Mouse (Mus musculus): ENCODE measurements around the gene Olfr1431. TPM values are rescaled to one million over a fixed set of nuclear protein-coding genes. Genes with fewer than 3 reads are reported as not detected.
"Not testable (repeated sequence)": the region's sequence is repeated elsewhere in the genome, so short reads cannot be mapped to it uniquely, and the experiment has no call there.

Gene Olfr1431
- polyA plus RNA-seq (2016; fragmentation: Nextera tagmentation; extraction: Ambion mirVana) = not detected in 2 replicates

GRCm38 (mm10) chr19:12200334-12200733 lies at the start of gene Olfr1431:
TSS of gene Olfr1431 (plus strand) at chr19:12200634.
- 66% methylated on average over 1 of the region's 1 CpGs for WGBS (ENCODE audit: insufficient replicate concordance)

GRCm38 (mm10) chr19:12170062-12170599 lies 30.3 kb upstream of the Olfr1431 start, which contains the start of gene Olfr1555-ps1:
TSS of gene Olfr1555-ps1 (minus strand) at chr19:12170112.
- not testable (repeated sequence) for ATAC-seq; H3K4me3 ChIP-seq; H3K9ac ChIP-seq; H3K4me2 ChIP-seq; H3K27ac ChIP-seq; H3K9me3 ChIP-seq (replicated peaks); H3K36me3 ChIP-seq; H3K27me3 ChIP-seq (replicated peaks); H3K4me1 ChIP-seq
- 25% methylated on average over 1 of the region's 1 CpGs for WGBS (ENCODE audit: insufficient replicate concordance)

More at GRCm38 (mm10) chr19:12200334-12200733, at the start of gene Olfr1431:
- Histone ChIP-seq H3K36me3 (no peaks in the 10 kb centered on the region), H3K4me1 (no peaks in the 10 kb centered on the region), H3K4me3 (no peak within 1 kb of the TSS), H3K9ac (no peak within 1 kb of the TSS), H3K27ac (no peak within 1 kb of the TSS), H3K9me3 (replicated peaks) (no peaks in the 10 kb centered on the region), H3K27me3 (replicated peaks) (no peaks in the 10 kb centered on the region), H3K4me2 (no peak within 1 kb of the TSS)
- ATAC-seq = no peak

- ATAC-seq; H3K27me3 ChIP-seq (replicated peaks); H3K9ac ChIP-seq; H3K4me1 ChIP-seq; H3K4me3 ChIP-seq; H3K9me3 ChIP-seq (replicated peaks); H3K4me2 ChIP-seq; H3K27ac ChIP-seq; H3K36me3 ChIP-seq: not testable (repeated sequence)
- 61% methylated on average over 5 of the region's 5 CpGs for WGBS (ENCODE audit: insufficient replicate concordance)
These were observed 25.0 kb upstream of the Olfr1431 start for GRCm38 (mm10) chr19:12175431-12175830.

GRCm38 (mm10) chr19:12199076-12199475 lies 1.4 kb upstream of the Olfr1431 start:
- not testable (repeated sequence) for H3K9me3 ChIP-seq (replicated peaks); ATAC-seq; H3K9ac ChIP-seq; H3K27me3 ChIP-seq (replicated peaks); H3K4me2 ChIP-seq; H3K27ac ChIP-seq; H3K4me1 ChIP-seq; H3K4me3 ChIP-seq; H3K36me3 ChIP-seq
- WGBS (ENCODE audit: insufficient replicate concordance) = 70% methylated on average over 4 of the region's 4 CpGs

- not testable (repeated sequence) for H3K27ac ChIP-seq; H3K27me3 ChIP-seq (replicated peaks); ATAC-seq; H3K4me1 ChIP-seq; H3K9me3 ChIP-seq (replicated peaks); H3K9ac ChIP-seq; H3K4me2 ChIP-seq; H3K4me3 ChIP-seq; H3K36me3 ChIP-seq
These were observed 32.1 kb downstream of the Olfr1431 start, which contains the start of gene Olfr1432 for GRCm38 (mm10) chr19:12232496-12232895. TSS of gene Olfr1432 (minus strand) at chr19:12232596.

- no peaks in the 10 kb centered on the region for H3K9me3 ChIP-seq (replicated peaks)
- no peak within 1 kb of the TSS for H3K9ac ChIP-seq
- WGBS (ENCODE audit: insufficient replicate concordance) = 55% methylated on average over 1 of the region's 1 CpGs
- no peaks in the 10 kb centered on the region for H3K36me3 ChIP-seq
- no peak within 1 kb of the TSS for H3K4me3 ChIP-seq
- H3K4me2 ChIP-seq = no peak within 1 kb of the TSS
- ATAC-seq = no peak
- H3K4me1 ChIP-seq = no peaks in the 10 kb centered on the region
- no peak within 1 kb of the TSS for H3K27ac ChIP-seq
- no peaks in the 10 kb centered on the region for H3K27me3 ChIP-seq (replicated peaks)
These were observed 41.1 kb downstream of the Olfr1431 start, which contains the start of gene Olfr262 for GRCm38 (mm10) chr19:12241559-12241958. TSS of gene Olfr262 (minus strand) at chr19:12241659.

GRCm38 (mm10) chr19:12260732-12261131 lies 60.3 kb downstream of the Olfr1431 start, which contains the start of gene Olfr235:
TSS of gene Olfr235 (plus strand) at chr19:12261032.
- no peaks in the 10 kb centered on the region for H3K27me3 ChIP-seq (replicated peaks)
- no peaks in the 10 kb centered on the region for H3K36me3 ChIP-seq
- no peak for ATAC-seq
- H3K27ac ChIP-seq = no peak within 1 kb of the TSS
- no peak within 1 kb of the TSS for H3K4me2 ChIP-seq
- no peaks in the 10 kb centered on the region for H3K4me1 ChIP-seq
- no peak within 1 kb of the TSS for H3K4me3 ChIP-seq
- 42% methylated on average over 1 of the region's 1 CpGs for WGBS (ENCODE audit: insufficient replicate concordance)
- H3K9ac ChIP-seq = no peak within 1 kb of the TSS
- no peaks in the 10 kb centered on the region for H3K9me3 ChIP-seq (replicated peaks)

Other genes starting within 250 kb of the Olfr1431 start
- 2.8 and 3.0 TPM in 2 replicates for gene Osbp, start 234.7 kb upstream of the Olfr1431 start, polyA plus RNA-seq (2016; fragmentation: Nextera tagmentation; extraction: Ambion mirVana)
- 0.02 TPM in 1 of 2 replicates, not detected in the other for gene Olfr1423, start 159.3 kb upstream of the Olfr1431 start, polyA plus RNA-seq (2016; fragmentation: Nextera tagmentation; extraction: Ambion mirVana)
- not detected in 2 replicates for gene Olfr1424, start 138.0 kb upstream of the Olfr1431 start, polyA plus RNA-seq (2016; fragmentation: Nextera tagmentation; extraction: Ambion mirVana)
- gene Olfr1425, start 122.9 kb upstream of the Olfr1431 start, polyA plus RNA-seq (2016; fragmentation: Nextera tagmentation; extraction: Ambion mirVana) = not detected in 2 replicates
- gene Olfr1426, start 108.6 kb upstream of the Olfr1431 start, polyA plus RNA-seq (2016; fragmentation: Nextera tagmentation; extraction: Ambion mirVana) = not detected in 2 replicates
- not detected in 2 replicates for gene Olfr1427, start 97.3 kb upstream of the Olfr1431 start, polyA plus RNA-seq (2016; fragmentation: Nextera tagmentation; extraction: Ambion mirVana)
- not detected in 2 replicates for gene Olfr1428, start 84.7 kb upstream of the Olfr1431 start, polyA plus RNA-seq (2016; fragmentation: Nextera tagmentation; extraction: Ambion mirVana)
- gene Olfr76, start 77.4 kb upstream of the Olfr1431 start, polyA plus RNA-seq (2016; fragmentation: Nextera tagmentation; extraction: Ambion mirVana) = not detected in 2 replicates
- gene Olfr1555-ps1, start 30.5 kb upstream of the Olfr1431 start, polyA plus RNA-seq (2016; fragmentation: Nextera tagmentation; extraction: Ambion mirVana) = not detected in 2 replicates
- not detected in 2 replicates for gene Olfr1432, start 32.0 kb downstream of the Olfr1431 start, polyA plus RNA-seq (2016; fragmentation: Nextera tagmentation; extraction: Ambion mirVana)
- gene Olfr262, start 41.0 kb downstream of the Olfr1431 start, polyA plus RNA-seq (2016; fragmentation: Nextera tagmentation; extraction: Ambion mirVana) = not detected in 2 replicates
- gene Olfr235, start 60.4 kb downstream of the Olfr1431 start, polyA plus RNA-seq (2016; fragmentation: Nextera tagmentation; extraction: Ambion mirVana) = not detected in 2 replicates
- gene Olfr1434, start 79.2 kb downstream of the Olfr1431 start, polyA plus RNA-seq (2016; fragmentation: Nextera tagmentation; extraction: Ambion mirVana) = not detected in 2 replicates
- not detected in 2 replicates for gene Olfr1436, start 98.5 kb downstream of the Olfr1431 start, polyA plus RNA-seq (2016; fragmentation: Nextera tagmentation; extraction: Ambion mirVana)
- not detected in 2 replicates for gene Olfr1437, start 124.5 kb downstream of the Olfr1431 start, polyA plus RNA-seq (2016; fragmentation: Nextera tagmentation; extraction: Ambion mirVana)
- gene Olfr1438-ps1, start 135.3 kb downstream of the Olfr1431 start, polyA plus RNA-seq (2016; fragmentation: Nextera tagmentation; extraction: Ambion mirVana) = not detected in 2 replicates
- gene Olfr1440, start 186.6 kb downstream of the Olfr1431 start, polyA plus RNA-seq (2016; fragmentation: Nextera tagmentation; extraction: Ambion mirVana) = not detected in 2 replicates
- gene Olfr1441, start 216.8 kb downstream of the Olfr1431 start, polyA plus RNA-seq (2016; fragmentation: Nextera tagmentation; extraction: Ambion mirVana) = not detected in 2 replicates
- gene Pfpl, start 227.3 kb downstream of the Olfr1431 start, polyA plus RNA-seq (2016; fragmentation: Nextera tagmentation; extraction: Ambion mirVana) = not detected in 2 replicates

Measured in liver, embryonic 12.5 days (tissue).